Mouse (Mus musculus): ENCODE data around the gene Yod1. TPM values are rescaled to one million over a fixed set of nuclear protein-coding genes. Genes with fewer than 3 reads are reported as not detected.

Yod1 gene
- polyA plus RNA-seq, 1 experiment = 3.9 TPM

- no peaks in the 10 kb centered on the region for H3K36me3 ChIP-seq (ENCODE audit: control insufficient read depth, insufficient read depth, low read length)
- peak overlapping the region; percentile 44; the same call in 1 of the 2 replicates for H3K27ac ChIP-seq (ENCODE audit: control insufficient read depth, insufficient read depth, low read length)
- peaks cover 17% of the 10 kb centered on the region for H3K4me1 ChIP-seq (replicated peaks; ENCODE audit: control insufficient read depth, insufficient read depth, low read length)
- peak; percentile 13 for DNase-seq
- no peak for TF ChIP-seq CTCF (IDR thresholded peaks at IDR 0.05; ENCODE audit: borderline replicate concordance, control insufficient read depth, extremely low read depth, insufficient read depth, low read length, poor library complexity)
- TF ChIP-seq POLR2A (IDR thresholded peaks at IDR 0.05; ENCODE audit: control insufficient read depth, extremely low read depth, insufficient read depth, low read length, poor library complexity) = no peak
- no peaks in the 10 kb centered on the region for H3K27me3 ChIP-seq (ENCODE audit: control insufficient read depth, insufficient read depth, low read length)
- H3K4me3 ChIP-seq (ENCODE audit: control insufficient read depth, insufficient read depth, low read length) = no peak overlapping the region
- WGBS = 30% methylated on average over 1 of the region's 1 CpGs
These were observed 26.6 kb downstream of the Yod1 start for GRCm38 (mm10) chr1:130743775-130744174.

- Histone ChIP-seq H3K27ac (ENCODE audit: control insufficient read depth, insufficient read depth, low read length) (no peak overlapping the region), H3K27me3 (ENCODE audit: control insufficient read depth, insufficient read depth, low read length) (no peaks in the 10 kb centered on the region), H3K4me3 (ENCODE audit: control insufficient read depth, insufficient read depth, low read length) (no peak overlapping the region), H3K36me3 (ENCODE audit: control insufficient read depth, insufficient read depth, low read length) (no peaks in the 10 kb centered on the region), H3K4me1 (replicated peaks; ENCODE audit: control insufficient read depth, insufficient read depth, low read length) (peaks cover 18% of the 10 kb centered on the region)
- no peak for DNase-seq
- WGBS = 89% methylated on average over 2 of the region's 2 CpGs
- TF ChIP-seq POLR2A (IDR thresholded peaks at IDR 0.05; ENCODE audit: control insufficient read depth, extremely low read depth, insufficient read depth, low read length, poor library complexity) = no peak
- no peak for TF ChIP-seq CTCF (IDR thresholded peaks at IDR 0.05; ENCODE audit: borderline replicate concordance, control insufficient read depth, extremely low read depth, insufficient read depth, low read length, poor library complexity)
These were observed 27.1 kb downstream of the Yod1 start for GRCm38 (mm10) chr1:130744217-130744616.

- no peaks in the 10 kb centered on the region for H3K36me3 ChIP-seq (ENCODE audit: control insufficient read depth, insufficient read depth, low read length)
- 96% methylated on average over 5 of the region's 5 CpGs for WGBS
- no peak overlapping the region for H3K4me3 ChIP-seq (ENCODE audit: control insufficient read depth, insufficient read depth, low read length)
- peaks cover 18% of the 10 kb centered on the region for H3K4me1 ChIP-seq (replicated peaks; ENCODE audit: control insufficient read depth, insufficient read depth, low read length)
- no peak for DNase-seq
- H3K27me3 ChIP-seq (ENCODE audit: control insufficient read depth, insufficient read depth, low read length) = no peaks in the 10 kb centered on the region
- TF ChIP-seq CTCF (IDR thresholded peaks at IDR 0.05; ENCODE audit: borderline replicate concordance, control insufficient read depth, extremely low read depth, insufficient read depth, low read length, poor library complexity) (no peak), POLR2A (IDR thresholded peaks at IDR 0.05; ENCODE audit: control insufficient read depth, extremely low read depth, insufficient read depth, low read length, poor library complexity) (no peak)
- H3K27ac ChIP-seq (ENCODE audit: control insufficient read depth, insufficient read depth, low read length) = no peak overlapping the region
These were observed 27.8 kb downstream of the Yod1 start for GRCm38 (mm10) chr1:130744961-130745360.

- peaks cover 17% of the 10 kb centered on the region for H3K4me1 ChIP-seq (replicated peaks; ENCODE audit: control insufficient read depth, insufficient read depth, low read length)
- H3K4me3 ChIP-seq (ENCODE audit: control insufficient read depth, insufficient read depth, low read length) = no peak overlapping the region
- TF ChIP-seq POLR2A (IDR thresholded peaks at IDR 0.05; ENCODE audit: control insufficient read depth, extremely low read depth, insufficient read depth, low read length, poor library complexity) (no peak), CTCF (IDR thresholded peaks at IDR 0.05; ENCODE audit: borderline replicate concordance, control insufficient read depth, extremely low read depth, insufficient read depth, low read length, poor library complexity) (no peak)
- H3K27me3 ChIP-seq (ENCODE audit: control insufficient read depth, insufficient read depth, low read length) = no peaks in the 10 kb centered on the region
- H3K27ac ChIP-seq (ENCODE audit: control insufficient read depth, insufficient read depth, low read length) = no peak overlapping the region
- H3K36me3 ChIP-seq (ENCODE audit: control insufficient read depth, insufficient read depth, low read length) = no peaks in the 10 kb centered on the region
- DNase-seq = no peak
- 99% methylated on average over 3 of the region's 3 CpGs for WGBS
These were observed 28.5 kb downstream of the Yod1 start for GRCm38 (mm10) chr1:130745591-130745990.

- no peak for TF ChIP-seq POLR2A (IDR thresholded peaks at IDR 0.05; ENCODE audit: control insufficient read depth, extremely low read depth, insufficient read depth, low read length, poor library complexity)
- TF ChIP-seq CTCF (IDR thresholded peaks at IDR 0.05; ENCODE audit: borderline replicate concordance, control insufficient read depth, extremely low read depth, insufficient read depth, low read length, poor library complexity) = no peak
- no peaks in the 10 kb centered on the region for H3K27me3 ChIP-seq (ENCODE audit: control insufficient read depth, insufficient read depth, low read length)
- 94% methylated on average over 3 of the region's 3 CpGs for WGBS
- H3K4me3 ChIP-seq (ENCODE audit: control insufficient read depth, insufficient read depth, low read length) = no peak overlapping the region
- DNase-seq = no peak
- H3K27ac ChIP-seq (ENCODE audit: control insufficient read depth, insufficient read depth, low read length) = no peak overlapping the region
- no peaks in the 10 kb centered on the region for H3K36me3 ChIP-seq (ENCODE audit: control insufficient read depth, insufficient read depth, low read length)
- H3K4me1 ChIP-seq (replicated peaks; ENCODE audit: control insufficient read depth, insufficient read depth, low read length) = peaks cover 9% of the 10 kb centered on the region
These were observed 29.7 kb downstream of the Yod1 start for GRCm38 (mm10) chr1:130746819-130747218.

GRCm38 (mm10) chr1:130759689-130760088 lies 42.6 kb downstream of the Yod1 start:
- TF ChIP-seq POLR2A (IDR thresholded peaks at IDR 0.05; ENCODE audit: control insufficient read depth, extremely low read depth, insufficient read depth, low read length, poor library complexity) = no peak
- no peak for TF ChIP-seq CTCF (IDR thresholded peaks at IDR 0.05; ENCODE audit: borderline replicate concordance, control insufficient read depth, extremely low read depth, insufficient read depth, low read length, poor library complexity)
- Histone ChIP-seq H3K4me1 (replicated peaks; ENCODE audit: control insufficient read depth, insufficient read depth, low read length) (peaks cover 5% of the 10 kb centered on the region; the same call in 1 of the 2 replicates), H3K4me3 (ENCODE audit: control insufficient read depth, insufficient read depth, low read length) (no peak overlapping the region), H3K27me3 (ENCODE audit: control insufficient read depth, insufficient read depth, low read length) (no peaks in the 10 kb centered on the region), H3K36me3 (ENCODE audit: control insufficient read depth, insufficient read depth, low read length) (no peaks in the 10 kb centered on the region), H3K27ac (ENCODE audit: control insufficient read depth, insufficient read depth, low read length) (no peak overlapping the region)
- no peak for DNase-seq
- WGBS = 89% methylated on average over 9 of the region's 9 CpGs

- WGBS = 89% methylated on average over 1 of the region's 1 CpGs
- no peak for TF ChIP-seq POLR2A (IDR thresholded peaks at IDR 0.05; ENCODE audit: control insufficient read depth, extremely low read depth, insufficient read depth, low read length, poor library complexity)
- no peak for TF ChIP-seq CTCF (IDR thresholded peaks at IDR 0.05; ENCODE audit: borderline replicate concordance, control insufficient read depth, extremely low read depth, insufficient read depth, low read length, poor library complexity)
- H3K4me1 ChIP-seq (replicated peaks; ENCODE audit: control insufficient read depth, insufficient read depth, low read length) = peaks cover 5% of the 10 kb centered on the region; the same call in 1 of the 2 replicates
- no peaks in the 10 kb centered on the region for H3K36me3 ChIP-seq (ENCODE audit: control insufficient read depth, insufficient read depth, low read length)
- no peak overlapping the region for H3K27ac ChIP-seq (ENCODE audit: control insufficient read depth, insufficient read depth, low read length)
- H3K4me3 ChIP-seq (ENCODE audit: control insufficient read depth, insufficient read depth, low read length) = no peak overlapping the region
- DNase-seq = no peak
- H3K27me3 ChIP-seq (ENCODE audit: control insufficient read depth, insufficient read depth, low read length) = no peaks in the 10 kb centered on the region
These were observed 44.5 kb downstream of the Yod1 start for GRCm38 (mm10) chr1:130761597-130761996.

Data from thymus, adult 2 months (tissue).